Mouse (Mus musculus) kidney, adult 2 months (tissue): Measurements from ENCODE around the gene Capza2. TPM values are rescaled to one million over a fixed set of nuclear protein-coding genes. Genes with fewer than 3 reads are reported as not detected.
"Not testable (repeated sequence)": the region's sequence is repeated elsewhere in the genome, so short reads cannot be mapped to it uniquely, and the experiment has no call there.

Source experiments
- DNase-seq: peaks from one replicate; pipeline ENCODE4 v3.0.0; 2021
- H3K27ac ChIP-seq: fragments of 200-500 bp; 2 replicates; pipeline ENCODE4 v1.5.1; 2012; ENCODE audit warnings: low read depth, low read length, control low read depth, inconsistent platforms; ENCODE audit not compliant: insufficient read depth
- H3K27me3 ChIP-seq: fragments of 200-500 bp; replicated peaks from 2 replicates; pipeline ENCODE4 v1.6.1; 2012; ENCODE audit warnings: mild to moderate bottlenecking, moderate library complexity, low read length, inconsistent platforms; ENCODE audit not compliant: control insufficient read depth, insufficient read depth
- H3K36me3 ChIP-seq: fragments of 200-500 bp; 2 replicates; pipeline ENCODE4 v1.6.1; 2012; ENCODE audit warnings: mild to moderate bottlenecking, moderate library complexity, low read length, inconsistent platforms; ENCODE audit not compliant: control insufficient read depth, insufficient read depth
- H3K4me1 ChIP-seq: fragments of 200-500 bp; 2 replicates; pipeline ENCODE4 v1.6.1; 2011; ENCODE audit warnings: low read length; ENCODE audit not compliant: control insufficient read depth, insufficient read depth
- H3K4me3 ChIP-seq: fragments of 200-500 bp; 2 replicates; pipeline ENCODE4 v1.5.1; 2011; ENCODE audit warnings: mild to moderate bottlenecking, low read depth, low read length, control low read depth; ENCODE audit not compliant: insufficient read depth
- CTCF ChIP-seq: fragments of 200-500 bp; conservative IDR thresholded peaks from 2 replicates; pipeline ENCODE4 v1.5.1; 2011; ENCODE audit warnings: low read depth, mild to moderate bottlenecking, control low read depth, low read length, moderate library complexity, mixed read lengths; ENCODE audit not compliant: insufficient read depth, insufficient read length
- POLR2A ChIP-seq: fragments of 200-500 bp; IDR thresholded peaks from one replicate; pipeline ENCODE4 v1.6.1; 2011; ENCODE audit warnings: low read depth, low read length, control low read depth
- WGBS: fragments of 180-500 bp; shearing (Covaris S2); methylation state at CpG from one replicate; pipeline ENCODE4 v1.1.7; 2018; 5-methylcytosine and 5-hydroxymethylcytosine counted together
- polyA plus RNA-seq: library from polyadenylated mRNA; depleted of rRNA; stranded (reverse); fragments of >200 nt; gene quantifications from 2 replicates; pipeline ENCODE4 v1.2.3, GENCODE M21; 2012

Gene Capza2
- polyA plus RNA-seq, 1 experiment = 24.3 TPM

GRCm38 (mm10) chr6:17688676-17689075, 52.6 kb downstream of the Capza2 start:
- 67% methylated on average over 5 of the region's 5 CpGs for WGBS
- Histone ChIP-seq H3K4me1 (no peaks in the 10 kb centered on the region), H3K27me3 (no peaks in the 10 kb centered on the region), H3K4me3 (no peak overlapping the region), H3K27ac (no peak overlapping the region), H3K36me3 (no peaks in the 10 kb centered on the region)
- DNase-seq = no peak
- TF ChIP-seq CTCF = no peak
- TF ChIP-seq POLR2A = no peak

- peak; percentile 7 for DNase-seq
- no peaks in the 10 kb centered on the region; the same call in 1 of the 2 replicates for H3K4me1 ChIP-seq
- TF ChIP-seq POLR2A (no peak), CTCF (no peak)
- peak within 1 kb of the TSS; percentile 74 for H3K4me3 ChIP-seq
- 59% methylated on average over 7 of the region's 7 CpGs for WGBS
- H3K36me3 ChIP-seq = no peaks in the 10 kb centered on the region
- no peaks in the 10 kb centered on the region for H3K27me3 ChIP-seq
- H3K27ac ChIP-seq = peak within 1 kb of the TSS; percentile 75
Observed at GRCm38 (mm10) chr6:17692647-17693046, 56.6 kb downstream of the Capza2 start, which contains the start of gene St7. TSS of gene St7 (plus strand) at chr6:17692933.

- Histone ChIP-seq H3K27me3 (no peaks in the 10 kb centered on the region), H3K36me3 (no peaks in the 10 kb centered on the region), H3K4me3 (peak overlapping the region; percentile 74), H3K4me1 (no peaks in the 10 kb centered on the region; the same call in 1 of the 2 replicates), H3K27ac (peak overlapping the region; percentile 75)
- TF ChIP-seq POLR2A = no peak
- under 1% methylated on average over 96 of the region's 97 CpGs for WGBS
- DNase-seq = peak; percentile 84
Observed at GRCm38 (mm10) chr6:17693726-17694549, 57.9 kb downstream of the Capza2 start.

DNA sequence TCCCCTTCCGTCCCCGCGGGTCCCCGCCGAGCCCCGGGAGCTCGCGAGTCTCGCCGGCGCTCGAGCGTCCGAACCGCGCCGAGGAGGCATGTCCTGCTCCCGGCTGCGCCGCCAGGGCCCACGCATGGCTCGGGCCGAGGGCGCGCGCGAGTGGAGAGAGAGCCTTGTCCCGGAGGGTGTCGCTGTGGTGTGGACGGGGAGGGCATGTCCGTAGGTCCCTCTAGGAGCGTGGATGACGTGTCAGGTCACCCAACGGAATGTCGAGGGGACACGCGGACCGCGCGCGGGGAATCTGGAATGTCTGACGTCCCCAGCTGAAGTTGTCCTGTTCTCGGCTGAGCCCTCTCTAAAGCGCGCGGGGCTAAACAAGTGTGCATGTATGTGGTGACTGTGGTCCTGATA, 58.5 kb downstream of the Capza2 start:
- no peak for TF ChIP-seq POLR2A
- TF ChIP-seq CTCF = peak; percentile 43; the same call in 1 of the 2 replicates
- under 1% methylated on average over 46 of the region's 46 CpGs for WGBS
- Histone ChIP-seq H3K4me3 (peak overlapping the region; percentile 74), H3K27me3 (no peaks in the 10 kb centered on the region), H3K27ac (peak overlapping the region; percentile 34), H3K36me3 (no peaks in the 10 kb centered on the region), H3K4me1 (no peaks in the 10 kb centered on the region; the same call in 1 of the 2 replicates)
- peak; percentile 84 for DNase-seq

DNA sequence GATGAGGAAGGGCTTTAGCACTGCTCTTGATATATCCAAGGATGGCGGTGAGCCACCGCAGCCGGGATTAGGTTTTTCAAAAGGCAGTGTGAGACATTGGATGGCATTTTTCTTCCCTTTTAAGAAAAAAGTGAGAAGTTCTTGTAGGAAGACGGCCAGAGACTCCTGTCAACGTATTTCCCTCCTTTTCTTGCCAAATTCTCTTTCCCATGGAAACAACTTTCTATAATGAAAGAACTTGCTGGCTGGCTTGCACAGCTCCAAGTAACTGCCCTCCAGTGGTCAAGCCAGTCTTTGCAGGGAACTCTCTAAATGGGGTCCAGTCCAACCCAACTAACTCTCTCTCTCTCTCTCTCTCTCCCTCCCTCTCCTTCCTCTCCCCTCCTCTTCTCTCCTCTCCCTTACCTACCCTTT, 60.3 kb downstream of the Capza2 start:
- 61% methylated on average over 5 of the region's 5 CpGs for WGBS
- no peaks in the 10 kb centered on the region for H3K36me3 ChIP-seq
- TF ChIP-seq POLR2A (no peak), CTCF (peak; percentile 69)
- peak; percentile 64 for DNase-seq
- H3K27ac ChIP-seq = no peak overlapping the region
- H3K27me3 ChIP-seq = no peaks in the 10 kb centered on the region
- H3K4me3 ChIP-seq = no peak overlapping the region
- H3K4me1 ChIP-seq = no peaks in the 10 kb centered on the region; the same call in 1 of the 2 replicates

DNA sequence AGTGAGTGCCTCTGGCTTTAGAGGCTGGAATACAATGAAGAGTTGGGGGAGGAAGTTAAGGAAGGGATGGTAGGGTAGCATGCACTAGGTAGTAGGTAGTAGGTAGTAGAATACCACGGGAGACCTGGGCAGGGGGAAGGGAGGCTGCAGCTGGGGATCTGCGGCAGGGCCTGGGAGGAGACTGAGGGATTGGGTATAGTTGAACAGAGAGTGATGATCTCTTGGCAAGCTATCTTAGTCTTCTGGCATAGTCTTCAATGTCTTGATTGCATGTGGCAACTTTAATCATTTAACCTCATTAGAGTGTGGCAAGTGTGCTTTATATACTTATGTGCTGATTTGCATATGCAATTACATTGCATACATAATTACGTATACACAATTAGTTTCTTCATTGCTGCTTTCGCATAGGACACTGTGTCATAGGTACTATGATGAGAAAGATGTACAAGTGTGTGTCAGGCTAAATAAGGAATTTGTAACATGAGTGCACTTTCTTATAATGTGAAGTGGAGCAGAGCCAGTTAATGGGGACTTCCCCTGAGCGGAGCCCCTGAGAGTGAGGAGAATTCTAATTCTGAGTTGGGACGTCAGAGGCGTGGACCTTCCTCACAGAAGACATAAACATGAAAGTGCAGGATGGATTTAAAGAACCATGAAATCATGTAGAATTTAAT, 65.0 kb downstream of the Capza2 start:
- no peak for DNase-seq
- no peaks in the 10 kb centered on the region for H3K27me3 ChIP-seq
- H3K4me3 ChIP-seq = no peak overlapping the region
- H3K27ac ChIP-seq = no peak overlapping the region
- H3K4me1 ChIP-seq = no peaks in the 10 kb centered on the region; the same call in 1 of the 2 replicates
- 71% methylated on average over 7 of the region's 7 CpGs for WGBS
- no peaks in the 10 kb centered on the region for H3K36me3 ChIP-seq
- TF ChIP-seq CTCF (no peak), POLR2A (no peak)

DNA sequence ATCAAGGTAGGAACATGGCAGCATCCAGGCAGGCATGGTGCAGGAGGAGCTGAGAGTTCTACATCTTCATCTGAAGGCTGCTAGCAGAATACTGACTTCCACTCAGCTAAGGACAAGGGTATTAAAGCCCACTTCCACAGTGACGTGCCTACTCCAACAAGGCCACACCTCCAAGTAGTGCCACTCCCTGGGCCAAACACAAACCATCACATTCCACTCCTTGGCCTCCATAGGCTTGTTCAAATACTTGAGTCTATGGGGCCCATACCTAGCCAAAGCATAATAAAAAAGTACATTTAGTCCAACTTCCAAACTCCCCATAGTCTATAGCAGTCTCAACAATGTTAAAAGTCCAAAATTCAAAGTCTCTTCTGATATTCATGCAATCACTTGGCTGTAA, 68.0 kb downstream of the Capza2 start:
- not testable (repeated sequence) for H3K27me3 ChIP-seq, H3K4me1 ChIP-seq, H3K36me3 ChIP-seq, H3K27ac ChIP-seq, DNase-seq, H3K4me3 ChIP-seq
- WGBS = 92% methylated on average over 1 of the region's 1 CpGs
